Comparison of ENCODE assay signal across 19 mouse cellular contexts in the genomic region with DNA sequence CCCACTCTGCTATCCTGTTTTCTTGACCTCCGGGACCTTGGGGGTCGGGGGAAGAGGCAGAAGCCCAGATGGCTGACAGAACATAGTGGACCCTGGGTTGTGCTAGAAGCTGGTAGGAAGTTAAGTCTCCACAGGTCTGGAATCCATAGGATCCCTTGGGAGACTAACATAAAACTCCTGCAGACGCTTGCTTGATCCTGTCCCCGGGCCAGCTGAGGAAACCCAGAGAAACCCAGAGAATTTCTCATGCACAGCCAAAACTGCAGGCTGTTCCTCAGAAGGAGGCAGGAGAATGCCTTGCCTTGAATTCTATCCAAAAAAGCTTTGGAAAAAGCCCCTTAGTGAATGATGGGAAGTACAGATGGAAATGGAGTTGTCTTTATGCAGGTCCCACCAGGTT. TPM values are rescaled to one million over a fixed set of nuclear protein-coding genes. Genes with fewer than 3 reads are reported as not detected.
DNase-seq lines count a peak whose midpoint lies in the region; ATAC-seq and TF ChIP-seq lines count a peak whose summit lies in the region.
"Had no signal": no experiment of that assay in that cellular context is flagged by ENCODE, and none has a peak within 500 bp of the region (broad histone marks: within the 10 kb centered on the region; RNA-seq: fewer than 3 reads in every experiment).

No protein-coding gene starts in this region.

- intact Hi-C loops in left cerebral cortex, adult 2 months (cut with DNase I), result no loop called here
- intact Hi-C loops in left cerebral cortex, postnatal 4 days (cut with DNase I), result loop anchor here (5.0 kb wide), 2 partner anchors 46 to 331 kb away; no protein-coding TSS in a partner anchor

- H3K4me2 ChIP-seq in forebrain, embryonic 15.5 days (replicated peaks), result peak overlapping the region; percentile 74
- H3K4me2 ChIP-seq in neural tube, embryonic 14.5 days (ENCODE audit: low read depth, low read length), result peak overlapping the region; percentile 95
- H3K4me2 ChIP-seq: liver, embryonic 13.5 days had no signal

- H3K36me3 ChIP-seq in forebrain, embryonic 15.5 days, result no peaks in the 10 kb centered on the region
- no peaks in the 10 kb centered on the region for H3K36me3 ChIP-seq in limb, embryonic 10.5 days
- peaks cover 6% of the 10 kb centered on the region for H3K36me3 ChIP-seq in neural tube, embryonic 14.5 days (ENCODE audit: control insufficient read depth, insufficient read depth, low read length)
- H3K36me3 ChIP-seq: liver, embryonic 13.5 days had no signal

- peaks cover 76% of the 10 kb centered on the region for H3K4me1 ChIP-seq in forebrain, embryonic 15.5 days
- peaks cover 23% of the 10 kb centered on the region for H3K4me1 ChIP-seq in limb, embryonic 10.5 days
- peaks cover 51% of the 10 kb centered on the region for H3K4me1 ChIP-seq in neural tube, embryonic 14.5 days (ENCODE audit: control insufficient read depth, insufficient read depth, low read length)

- no peak for ATAC-seq in forebrain, embryonic 15.5 days (replicated peaks)
- no peak for ATAC-seq in neural tube, embryonic 14.5 days (ENCODE audit: low read depth)
- no peak for ATAC-seq in megakaryocyte, adult 5-6 weeks (ENCODE audit: poor library complexity, severe bottlenecking)
- ATAC-seq in CD4-positive, CD25-positive, alpha-beta regulatory T cell, adult 4 months, result no peak
- ATAC-seq: intestine, embryonic 16.5 days had no signal

- peak in 1 of 2 experiments; percentile 12 for DNase-seq in left cerebral cortex, adult 2 months (ENCODE audit: extremely low spot score in 1 of 2, low spot score in 2 of 2)
- no peak for DNase-seq in left cerebral cortex, postnatal 4 days
- DNase-seq in limb, embryonic 10.5 days (ENCODE audit: low spot score), result peak; percentile 26
- no peak for DNase-seq in left cerebral cortex, adult 18-20 months (ENCODE audit: low spot score in 2 of 2)
- DNase-seq: heart, adult 18-20 months; kidney, postnatal 25 days; liver, embryonic 13.5 days; lung, postnatal 14 days; right cerebral cortex, postnatal 4 days; thymus, postnatal 25 days had no signal

- 57% methylated on average over 4 of the region's 4 CpGs for WGBS in forebrain, embryonic 15.5 days
- WGBS in limb, embryonic 10.5 days, result 71% methylated on average over 4 of the region's 4 CpGs
- 48% methylated on average over 4 of the region's 4 CpGs for WGBS in neural tube, embryonic 14.5 days

- no peaks in the 10 kb centered on the region for H3K9me3 ChIP-seq in forebrain, embryonic 15.5 days
- H3K9me3 ChIP-seq in limb, embryonic 10.5 days (replicated peaks), result no peaks in the 10 kb centered on the region
- no peaks in the 10 kb centered on the region for H3K9me3 ChIP-seq in neural tube, embryonic 14.5 days (ENCODE audit: control insufficient read depth, low read length)
- H3K9me3 ChIP-seq: liver, embryonic 13.5 days had no signal

- peak overlapping the region; percentile 61 for H3K27ac ChIP-seq in left cerebral cortex, adult 2 months
- H3K27ac ChIP-seq in forebrain, embryonic 15.5 days (replicated peaks), result peak overlapping the region; percentile 98
- H3K27ac ChIP-seq in limb, embryonic 10.5 days, result no peak overlapping the region
- peak overlapping the region; percentile 93; the same call in 1 of the 2 replicates for H3K27ac ChIP-seq in neural tube, embryonic 14.5 days (ENCODE audit: low read depth, low read length)
- H3K27ac ChIP-seq: liver, embryonic 13.5 days had no signal

- no peak for TF ChIP-seq CTCF in left cerebral cortex, adult 2 months (IDR thresholded peaks at IDR 0.05)

- peak overlapping the region; percentile 4; the same call in 1 of the 2 replicates for H3K4me3 ChIP-seq in left cerebral cortex, adult 2 months
- H3K4me3 ChIP-seq in forebrain, embryonic 15.5 days, result peak overlapping the region; percentile 56
- no peak overlapping the region for H3K4me3 ChIP-seq in limb, embryonic 10.5 days
- H3K4me3 ChIP-seq in neural tube, embryonic 14.5 days (ENCODE audit: low read depth, low read length), result peak overlapping the region; percentile 90
- H3K4me3 ChIP-seq: liver, embryonic 13.5 days; myocyte had no signal

- H3K27me3 ChIP-seq in forebrain, embryonic 15.5 days, result no peaks in the 10 kb centered on the region
- H3K27me3 ChIP-seq in limb, embryonic 10.5 days (ENCODE audit: low read depth, poor library complexity, severe bottlenecking), result peaks cover 92% of the 10 kb centered on the region
- H3K27me3 ChIP-seq in neural tube, embryonic 14.5 days (ENCODE audit: control insufficient read depth, insufficient read depth, low read length), result no peaks in the 10 kb centered on the region

- H3K9ac ChIP-seq in forebrain, embryonic 15.5 days (replicated peaks), result peak overlapping the region; percentile 85
- peak overlapping the region; percentile 99 for H3K9ac ChIP-seq in neural tube, embryonic 14.5 days (replicated peaks; ENCODE audit: low read depth, low read length)
- H3K9ac ChIP-seq: liver, embryonic 13.5 days had no signal

RNA-seq across cellular contexts. Expression of a gene that starts 2.1 kb away (rescaled TPM):
- total RNA-seq in left cerebral cortex, adult 2 months (2021), result 10 to 100 TPM; 18.7 to 23.9 TPM
- total RNA-seq in left cerebral cortex, postnatal 4 days (2021), result 10 to 100 TPM; 20.0 to 25.2 TPM
- 20.9 and 22.9 TPM in 2 replicates for polyA plus RNA-seq in forebrain, embryonic 15.5 days (2015; fragmentation: Nextera tagmentation; extraction: Ambion mirVana)
- polyA plus RNA-seq in limb, embryonic 10.5 days (2016; fragmentation: Nextera tagmentation; extraction: Ambion mirVana), result not detected in 2 replicates
- 15.7 and 17.9 TPM in 2 replicates for polyA plus RNA-seq in neural tube, embryonic 14.5 days (2014; fragmentation: Nextera tagmentation; extraction: Ambion mirVana)
- total RNA-seq in megakaryocyte, adult 5-6 weeks (2015), result not detected in 2 replicates
- total RNA-seq in megakaryocyte, adult 5-6 weeks (2017), result not detected in 2 replicates
- total RNA-seq in left cerebral cortex, adult 18-20 months (2021), result 10 to 100 TPM; 20.5 to 20.7 TPM
- polyA plus RNA-seq in CD4-positive, CD25-positive, alpha-beta regulatory T cell, adult 4 months (2017; shearing (Covaris generic)), result not detected
- total RNA-seq: heart, adult 18-20 months; MEL had no signal
- polyA plus RNA-seq: C2C12; heart, postnatal 0 days; intestine, embryonic 16.5 days; liver, embryonic 13.5 days; myocyte had no signal

RNA-seq across cellular contexts. Expression of a gene that starts 21.9 kb away (rescaled TPM):
- 100 to 1,000 TPM in 1 of 2 experiments, 10 to 100 TPM in 1; 98.3 to 114 TPM for total RNA-seq in left cerebral cortex, adult 2 months (2021)
- total RNA-seq in left cerebral cortex, postnatal 4 days (2021), result 10 to 100 TPM; 17.7 to 18.8 TPM
- 11.1 and 13.0 TPM in 2 replicates for polyA plus RNA-seq in forebrain, embryonic 15.5 days (2015; fragmentation: Nextera tagmentation; extraction: Ambion mirVana)
- 8.0 and 9.6 TPM in 2 replicates for polyA plus RNA-seq in limb, embryonic 10.5 days (2016; fragmentation: Nextera tagmentation; extraction: Ambion mirVana)
- polyA plus RNA-seq in neural tube, embryonic 14.5 days (2014; fragmentation: Nextera tagmentation; extraction: Ambion mirVana), result 22.5 and 23.4 TPM in 2 replicates
- total RNA-seq in megakaryocyte, adult 5-6 weeks (2015), result 0.96 and 1.9 TPM in 2 replicates
- total RNA-seq in megakaryocyte, adult 5-6 weeks (2017), result 2.0 and 2.5 TPM in 2 replicates
- 100 to 1,000 TPM; 103 to 106 TPM for total RNA-seq in left cerebral cortex, adult 18-20 months (2021)
- 1 to 10 TPM; 2.2 to 3.0 TPM for polyA plus RNA-seq in CD4-positive, CD25-positive, alpha-beta regulatory T cell, adult 4 months (2017; shearing (Covaris generic))

RNA-seq across cellular contexts. Expression of a gene that starts 60.0 kb away (rescaled TPM):
- total RNA-seq in left cerebral cortex, adult 2 months (2021), result 1 to 10 TPM; 1.6 to 2.4 TPM
- 1 to 10 TPM in 1 of 2 experiments, under 1 TPM in 1; 0.54 to 1.1 TPM for total RNA-seq in left cerebral cortex, postnatal 4 days (2021)
- polyA plus RNA-seq in forebrain, embryonic 15.5 days (2015; fragmentation: Nextera tagmentation; extraction: Ambion mirVana), result 1.8 and 2.2 TPM in 2 replicates
- 27.3 and 29.8 TPM in 2 replicates for polyA plus RNA-seq in limb, embryonic 10.5 days (2016; fragmentation: Nextera tagmentation; extraction: Ambion mirVana)
- polyA plus RNA-seq in neural tube, embryonic 14.5 days (2014; fragmentation: Nextera tagmentation; extraction: Ambion mirVana), result 1.3 and 3.3 TPM in 2 replicates
- total RNA-seq in megakaryocyte, adult 5-6 weeks (2015), result not detected in 2 replicates
- total RNA-seq in megakaryocyte, adult 5-6 weeks (2017), result not detected in 2 replicates
- total RNA-seq in left cerebral cortex, adult 18-20 months (2021), result 1 to 10 TPM; 1.5 to 1.8 TPM
- not detected for polyA plus RNA-seq in CD4-positive, CD25-positive, alpha-beta regulatory T cell, adult 4 months (2017; shearing (Covaris generic))
- total RNA-seq: MEL had no signal
- polyA plus RNA-seq: C2C12, myocyte had no signal

Comparison
In these comparisons a context has a peak if more than half of its experiments do, and no peak if none do; other contexts are left out.
1. RNA of a gene that starts 2.1 kb away (total RNA-seq): 20.0 to 25.2 TPM in left cerebral cortex, postnatal 4 days, 18.7 to 23.9 TPM in left cerebral cortex, adult 2 months and 20.5 to 20.7 TPM in left cerebral cortex, adult 18-20 months; not detected in megakaryocyte, adult 5-6 weeks; every median in the first group is over 10 times any median in the second.
2. RNA of a gene that starts 21.9 kb away (total RNA-seq): 98.3 to 114 TPM in left cerebral cortex, adult 2 months, 103 to 106 TPM in left cerebral cortex, adult 18-20 months and 17.7 to 18.8 TPM in left cerebral cortex, postnatal 4 days; 0.96 to 2.5 TPM in megakaryocyte, adult 5-6 weeks; every median in the first group is over 4 times any median in the second.